Mouse (Mus musculus): ENCODE results near the gene Fzd2. TPM values are rescaled to one million over a fixed set of nuclear protein-coding genes. Genes with fewer than 3 reads are reported as not detected.
A peak's percentile ranks its signal among the peaks of the same experiment; 100 is the strongest.

The Fzd2 gene
- total RNA-seq, 2 experiments from 2014 or later, result not detected

- ATAC-seq (replicated peaks; ENCODE audit: poor library complexity, severe bottlenecking), result no peak
Observed at GRCm38 (mm10) chr11:102610675-102611316, 6.6 kb downstream of the Fzd2 start.

GRCm38 (mm10) chr11:102611317-102611705 is 7.1 kb downstream of the Fzd2 start:
- ATAC-seq (replicated peaks; ENCODE audit: poor library complexity, severe bottlenecking), result no peak

- ATAC-seq (replicated peaks; ENCODE audit: poor library complexity, severe bottlenecking), result no peak
Observed at GRCm38 (mm10) chr11:102619449-102619848, 15.3 kb downstream of the Fzd2 start.

GRCm38 (mm10) chr11:102623876-102624789 is 19.9 kb downstream of the Fzd2 start:
- ATAC-seq (replicated peaks; ENCODE audit: poor library complexity, severe bottlenecking), result no peak

- ATAC-seq (replicated peaks; ENCODE audit: poor library complexity, severe bottlenecking), result no peak
Observed at GRCm38 (mm10) chr11:102624888-102625407, 20.8 kb downstream of the Fzd2 start.

GRCm38 (mm10) chr11:102627171-102627931 is 23.2 kb downstream of the Fzd2 start:
- ATAC-seq (replicated peaks; ENCODE audit: poor library complexity, severe bottlenecking), result no peak

- ATAC-seq (replicated peaks; ENCODE audit: poor library complexity, severe bottlenecking), result no peak
Observed at GRCm38 (mm10) chr11:102628529-102628928, 24.3 kb downstream of the Fzd2 start.

GRCm38 (mm10) chr11:102629375-102629774 is 25.2 kb downstream of the Fzd2 start:
- ATAC-seq (replicated peaks; ENCODE audit: poor library complexity, severe bottlenecking), result no peak

GRCm38 (mm10) chr11:102630731-102631130 is 26.5 kb downstream of the Fzd2 start:
- no peak for ATAC-seq (replicated peaks; ENCODE audit: poor library complexity, severe bottlenecking)

- no peak for ATAC-seq (replicated peaks; ENCODE audit: poor library complexity, severe bottlenecking)
Observed at GRCm38 (mm10) chr11:102631203-102631602, 27.0 kb downstream of the Fzd2 start.

- ATAC-seq (replicated peaks; ENCODE audit: poor library complexity, severe bottlenecking), result no peak
Observed at GRCm38 (mm10) chr11:102632725-102633124, 28.5 kb downstream of the Fzd2 start.

GRCm38 (mm10) chr11:102633379-102633778 is 29.2 kb downstream of the Fzd2 start:
- ATAC-seq (replicated peaks; ENCODE audit: poor library complexity, severe bottlenecking), result no peak

GRCm38 (mm10) chr11:102636887-102637286 is 32.7 kb downstream of the Fzd2 start:
- no peak for ATAC-seq (replicated peaks; ENCODE audit: poor library complexity, severe bottlenecking)

GRCm38 (mm10) chr11:102643891-102644382 is 39.7 kb downstream of the Fzd2 start:
- ATAC-seq (replicated peaks; ENCODE audit: poor library complexity, severe bottlenecking), result no peak

GRCm38 (mm10) chr11:102646226-102646625 is 42.0 kb downstream of the Fzd2 start:
- ATAC-seq (replicated peaks; ENCODE audit: poor library complexity, severe bottlenecking), result no peak

- ATAC-seq (replicated peaks; ENCODE audit: poor library complexity, severe bottlenecking), result no peak
Observed at GRCm38 (mm10) chr11:102647885-102648284, 43.7 kb downstream of the Fzd2 start.

GRCm38 (mm10) chr11:102651381-102651780 is 47.2 kb downstream of the Fzd2 start:
- peak; percentile 40; the same call in 1 of the 2 replicates for ATAC-seq (replicated peaks; ENCODE audit: poor library complexity, severe bottlenecking)

GRCm38 (mm10) chr11:102652844-102653243 is 48.6 kb downstream of the Fzd2 start:
- ATAC-seq (replicated peaks; ENCODE audit: poor library complexity, severe bottlenecking), result no peak

GRCm38 (mm10) chr11:102655888-102656287 is 51.7 kb downstream of the Fzd2 start:
- ATAC-seq (replicated peaks; ENCODE audit: poor library complexity, severe bottlenecking), result no peak

- ATAC-seq (replicated peaks; ENCODE audit: poor library complexity, severe bottlenecking), result no peak
Observed at GRCm38 (mm10) chr11:102656326-102656926, 52.2 kb downstream of the Fzd2 start.
